Mouse (Mus musculus) G1E (cell line): ENCODE data around the gene Adat1. TPM values are rescaled to one million over a fixed set of nuclear protein-coding genes. Genes with fewer than 3 reads are reported as not detected.
A peak's percentile ranks its signal among the peaks of the same experiment; 100 is the strongest.

Experiments used
- ATAC-seq: 2 replicates; pipeline ENCODE4 v1.8.0; 2016; ENCODE audit warnings: mild to moderate bottlenecking; ENCODE audit not compliant: insufficient number of reproducible peaks, poor library complexity, low FRiP score, severe bottlenecking; ENCODE audit errors: extremely low read depth
- DNase-seq: peaks from one replicate; pipeline ENCODE4 v3.0.0; 2012; ENCODE audit warnings: low spot score
- H3K27me3 ChIP-seq: 2 replicates; pipeline ENCODE4 v1.6.1; 2012; ENCODE audit warnings: mild to moderate bottlenecking, low read length, inconsistent platforms; ENCODE audit not compliant: insufficient read depth
- H3K36me3 ChIP-seq: replicated peaks from 2 replicates; pipeline ENCODE3; 2012; ENCODE audit warnings: mild to moderate bottlenecking, inconsistent platforms
- H3K4me1 ChIP-seq: 2 replicates; pipeline ENCODE4 v1.6.1; 2012; ENCODE audit warnings: low read depth, low read length, inconsistent platforms, mixed read lengths; ENCODE audit not compliant: insufficient read depth
- H3K4me3 ChIP-seq: 2 replicates; pipeline ENCODE4 v1.5.1; 2012; ENCODE audit warnings: low read depth, mild to moderate bottlenecking, inconsistent platforms, low read length, moderate library complexity, mixed read lengths
- H3K9me3 ChIP-seq: replicated peaks from 2 replicates; pipeline ENCODE4 v1.6.1; 2012; ENCODE audit warnings: inconsistent platforms
- CTCF ChIP-seq: IDR thresholded peaks from 2 replicates; pipeline ENCODE4 v1.5.1; 2012; ENCODE audit warnings: low read depth, low read length, inconsistent platforms, mixed read lengths
- GATA1 ChIP-seq: IDR thresholded peaks from 2 replicates; pipeline ENCODE4 v1.6.1; 2012; ENCODE audit warnings: borderline replicate concordance, low read length, inconsistent platforms, mixed read lengths
- GATA2 ChIP-seq: IDR thresholded peaks from 2 replicates; pipeline ENCODE4 v1.6.1; 2012; ENCODE audit warnings: low read depth, low read length, inconsistent platforms, borderline replicate concordance
- POLR2AphosphoS5 ChIP-seq: IDR thresholded peaks from 2 replicates; pipeline ENCODE4 v1.6.1; 2012; ENCODE audit warnings: low read depth, low read length, inconsistent platforms; ENCODE audit not compliant: insufficient replicate concordance
- TAL1 ChIP-seq: conservative IDR thresholded peaks from 2 replicates; pipeline ENCODE4 v1.6.1; 2012; ENCODE audit warnings: low read depth, low read length, inconsistent platforms, mixed read lengths
- polyA plus RNA-seq: library from polyadenylated mRNA; stranded (reverse); fragments of >175 nt; gene quantifications from 2 replicates; pipeline ENCODE4 v1.2.3, GENCODE M21; 2012
- total RNA-seq, 2 experiments: library from RNA; stranded (forward) in 1 of 2; stranded (reverse) in 1 of 2; fragments of 200-1000 nt in 1 of 2; fragments of >200 nt in 1 of 2; fragmentation: Nextera tagmentation in 1 of 2; gene quantifications; 2 replicates each; pipeline ENCODE4 v1.2.3; 2014 to 2017

Adat1 gene
- total and polyA plus RNA-seq, 3 experiments, result 3.3 to 20.1 (median 8.2) TPM

GRCm38 (mm10) chr8:111976326-111976725, 15.8 kb downstream of the Adat1 start:
- H3K4me3 ChIP-seq, result no peak overlapping the region
- H3K36me3 ChIP-seq, result peaks cover 89% of the 10 kb centered on the region
- ATAC-seq, result no peak
- TF ChIP-seq GATA1, result no peak
- TF ChIP-seq CTCF, result no peak
- no peak for TF ChIP-seq TAL1
- TF ChIP-seq GATA2, result no peak
- TF ChIP-seq POLR2AphosphoS5, result no peak
- peaks cover 15% of the 10 kb centered on the region for H3K9me3 ChIP-seq
- H3K27me3 ChIP-seq, result no peaks in the 10 kb centered on the region
- no peak for DNase-seq
- H3K4me1 ChIP-seq, result peaks cover 6% of the 10 kb centered on the region

- no peak overlapping the region for H3K4me3 ChIP-seq
- TF ChIP-seq CTCF, result no peak
- TF ChIP-seq GATA2, result no peak
- TF ChIP-seq TAL1, result no peak
- no peak for TF ChIP-seq GATA1
- TF ChIP-seq POLR2AphosphoS5, result no peak
- H3K36me3 ChIP-seq, result peaks cover 90% of the 10 kb centered on the region
- ATAC-seq (no peak), DNase-seq (no peak)
- H3K27me3 ChIP-seq, result no peaks in the 10 kb centered on the region
- peaks cover 15% of the 10 kb centered on the region for H3K9me3 ChIP-seq
- peaks cover 6% of the 10 kb centered on the region for H3K4me1 ChIP-seq
Measured at GRCm38 (mm10) chr8:111975706-111976105, 16.4 kb downstream of the Adat1 start.

- TF ChIP-seq GATA1 (no peak), GATA2 (no peak), TAL1 (no peak), POLR2AphosphoS5 (no peak), CTCF (no peak)
Measured at GRCm38 (mm10) chr8:111974138-111974537, 18.0 kb downstream of the Adat1 start.

GRCm38 (mm10) chr8:111968991-111969390, 23.1 kb downstream of the Adat1 start:
- peaks cover 36% of the 10 kb centered on the region for H3K4me1 ChIP-seq
- peaks cover 72% of the 10 kb centered on the region for H3K36me3 ChIP-seq
- no peak overlapping the region for H3K4me3 ChIP-seq
- no peak for TF ChIP-seq GATA2
- TF ChIP-seq CTCF, result no peak
- TF ChIP-seq TAL1, result no peak
- no peak for TF ChIP-seq GATA1
- no peak for TF ChIP-seq POLR2AphosphoS5
- peaks cover 9% of the 10 kb centered on the region for H3K9me3 ChIP-seq
- no peaks in the 10 kb centered on the region for H3K27me3 ChIP-seq
- no peak for ATAC-seq
- DNase-seq, result no peak

More at GRCm38 (mm10) chr8:111974138-111974537, 18.0 kb downstream of the Adat1 start:
- Histone ChIP-seq H3K4me3 (no peak overlapping the region), H3K9me3 (peaks cover 15% of the 10 kb centered on the region), H3K36me3 (peaks cover 82% of the 10 kb centered on the region), H3K27me3 (no peaks in the 10 kb centered on the region), H3K4me1 (peaks cover 4% of the 10 kb centered on the region)
- ATAC-seq (no peak), DNase-seq (no peak)

GRCm38 (mm10) chr8:111968541-111968940, 23.6 kb downstream of the Adat1 start:
- Histone ChIP-seq H3K27me3 (no peaks in the 10 kb centered on the region), H3K4me1 (peaks cover 36% of the 10 kb centered on the region), H3K36me3 (peaks cover 72% of the 10 kb centered on the region), H3K4me3 (0 out of 2 replicates have a peak overlapping the region, but pooled peaks have one; percentile 10), H3K9me3 (peaks cover 5% of the 10 kb centered on the region)
- TF ChIP-seq CTCF (no peak), POLR2AphosphoS5 (no peak)
- no peak for ATAC-seq
- DNase-seq, result no peak

GRCm38 (mm10) chr8:111967246-111967870, 24.7 kb downstream of the Adat1 start:
- TF ChIP-seq GATA2 (no peak), CTCF (no peak), GATA1 (no peak), POLR2AphosphoS5 (no peak)
- no peak overlapping the region; the same call in 1 of the 2 replicates for H3K4me3 ChIP-seq
- no peaks in the 10 kb centered on the region for H3K27me3 ChIP-seq
- H3K9me3 ChIP-seq, result no peaks in the 10 kb centered on the region
- DNase-seq (peak; percentile 66), ATAC-seq (peak; percentile 96)
- peaks cover 36% of the 10 kb centered on the region for H3K4me1 ChIP-seq
- H3K36me3 ChIP-seq, result peaks cover 74% of the 10 kb centered on the region
